Comparison of ENCODE assay signal across 18 mouse cellular contexts in genomic region chr1:131795171-131795570, GRCm38 (mm10). TPM values are rescaled to one million over a fixed set of nuclear protein-coding genes. Genes with fewer than 3 reads are reported as not detected.
"Had no signal": no experiment of that assay in that cellular context is flagged by ENCODE, and none has a peak within 500 bp of the region (broad histone marks: within the 10 kb centered on the region; RNA-seq: fewer than 3 reads in every experiment).

No protein-coding gene starts in this region.

- H3K4me1 ChIP-seq: lung, embryonic 15.5 days; midbrain, embryonic 13.5 days; stomach, embryonic 15.5 days had no signal

- DNase-seq: lung, adult 2 months; lung, postnatal 14 days; right cerebral cortex, postnatal 14 days; thymus, adult 2 months; thymus, postnatal 25 days; thymus, postnatal 4 days had no signal

- H3K36me3 ChIP-seq: lung, embryonic 15.5 days; midbrain, embryonic 13.5 days; midbrain, embryonic 15.5 days; neural tube, embryonic 12.5 days; stomach, embryonic 15.5 days had no signal

- H3K9ac ChIP-seq: lung, embryonic 15.5 days; midbrain, embryonic 13.5 days; midbrain, embryonic 15.5 days; neural tube, embryonic 12.5 days; stomach, embryonic 15.5 days had no signal

- H3K27ac ChIP-seq: lung, embryonic 15.5 days; macrophage; midbrain, embryonic 13.5 days; midbrain, embryonic 15.5 days; neural tube, embryonic 12.5 days; stomach, embryonic 15.5 days; stomach, postnatal 0 days had no signal

- H3K4me3 ChIP-seq: lung, embryonic 15.5 days; megakaryocyte, embryonic 14.5 days; midbrain, embryonic 13.5 days; midbrain, embryonic 15.5 days; neural tube, embryonic 12.5 days; stomach, embryonic 15.5 days had no signal

- H3K27me3 ChIP-seq: neural tube, embryonic 12.5 days; stomach, embryonic 15.5 days had no signal

RNA-seq across cellular contexts. Expression of gene Pm20d1, which starts 2.0 kb away (rescaled TPM):
- total RNA-seq: monocyte, adult 5-6 weeks; neutrophil, adult 5-6 weeks had no signal
- polyA plus RNA-seq: macrophage had no signal

RNA-seq across cellular contexts. Expression of gene Slc26a9, which starts 51.3 kb away (rescaled TPM):
- total RNA-seq: monocyte, adult 5-6 weeks; neutrophil, adult 5-6 weeks had no signal
- polyA plus RNA-seq: macrophage; midbrain, embryonic 11.5 days; neural tube, embryonic 12.5 days; urinary bladder, adult 2 months had no signal
